Mouse (Mus musculus) kidney, postnatal 36 days (tissue): ENCODE results near the gene Cwc27.

Source experiments
- DNase-seq, 2 experiments: peaks; one replicate each; pipeline ENCODE4 v3.0.0; 2021 to 2022; ENCODE audit warnings: mixed read lengths in 2 of 2

Gene Cwc27

GRCm38 (mm10) chr13:104640694-104641454 lies 176.1 kb downstream of the Cwc27 start:
- peak; percentile 68 to 92 for DNase-seq

GRCm38 (mm10) chr13:104638988-104639387 lies 178.0 kb downstream of the Cwc27 start:
- peak; percentile 45 to 83 for DNase-seq

- peak; percentile 56 to 86 for DNase-seq
Observed at GRCm38 (mm10) chr13:104635965-104636462, 180.9 kb downstream of the Cwc27 start.

- DNase-seq: no peak
Observed at GRCm38 (mm10) chr13:104634708-104635107, 182.2 kb downstream of the Cwc27 start.

GRCm38 (mm10) chr13:104632427-104633167 lies 184.3 kb downstream of the Cwc27 start:
- DNase-seq: no peak

- DNase-seq: no peak
Observed at GRCm38 (mm10) chr13:104631621-104632205, 185.2 kb downstream of the Cwc27 start.

GRCm38 (mm10) chr13:104630808-104631207 lies 186.1 kb downstream of the Cwc27 start:
- DNase-seq: peak; percentile 58 to 79

GRCm38 (mm10) chr13:104629621-104630020 lies 187.3 kb downstream of the Cwc27 start:
- DNase-seq: no peak

GRCm38 (mm10) chr13:104628019-104628418 lies 188.9 kb downstream of the Cwc27 start:
- DNase-seq: no peak

- DNase-seq: no peak
Observed at GRCm38 (mm10) chr13:104627169-104627909, 189.6 kb downstream of the Cwc27 start.

- DNase-seq: no peak
Observed at GRCm38 (mm10) chr13:104623130-104623891, 193.6 kb downstream of the Cwc27 start.

GRCm38 (mm10) chr13:104622102-104622743 lies 194.7 kb downstream of the Cwc27 start:
- no peak for DNase-seq

GRCm38 (mm10) chr13:104620423-104620822 lies 196.5 kb downstream of the Cwc27 start:
- no peak for DNase-seq

- DNase-seq: no peak
Observed at GRCm38 (mm10) chr13:104619503-104620288, 197.2 kb downstream of the Cwc27 start.

- no peak for DNase-seq
Observed at GRCm38 (mm10) chr13:104617201-104617600, 199.7 kb downstream of the Cwc27 start.

GRCm38 (mm10) chr13:104615999-104616810 lies 200.7 kb downstream of the Cwc27 start:
- DNase-seq: no peak

- no peak for DNase-seq
Observed at GRCm38 (mm10) chr13:104615111-104615510, 201.8 kb downstream of the Cwc27 start.

GRCm38 (mm10) chr13:104611296-104611695 lies 205.6 kb downstream of the Cwc27 start:
- no peak for DNase-seq
